Mouse (Mus musculus) subcutaneous adipose tissue, adult 2 months (tissue): ENCODE data around the gene Sox30. TPM values are rescaled to one million over a fixed set of nuclear protein-coding genes. Genes with fewer than 3 reads are reported as not detected.

Source experiments
- polyA plus RNA-seq: library from polyadenylated mRNA; depleted of rRNA; stranded (reverse); fragments of >200 nt; gene quantifications from 2 replicates; pipeline ENCODE4 v1.2.3, GENCODE M21; 2012; ENCODE audit warnings: low replicate concordance; rRNA removed

Gene Sox30
- 0.10 and 0.23 TPM in 2 replicates for polyA plus RNA-seq

GRCm38 (mm10) chr11:45979946-45980892, at the start of gene Sox30:
Sox30 (plus strand) TSS chr11:45980310.

DNA sequence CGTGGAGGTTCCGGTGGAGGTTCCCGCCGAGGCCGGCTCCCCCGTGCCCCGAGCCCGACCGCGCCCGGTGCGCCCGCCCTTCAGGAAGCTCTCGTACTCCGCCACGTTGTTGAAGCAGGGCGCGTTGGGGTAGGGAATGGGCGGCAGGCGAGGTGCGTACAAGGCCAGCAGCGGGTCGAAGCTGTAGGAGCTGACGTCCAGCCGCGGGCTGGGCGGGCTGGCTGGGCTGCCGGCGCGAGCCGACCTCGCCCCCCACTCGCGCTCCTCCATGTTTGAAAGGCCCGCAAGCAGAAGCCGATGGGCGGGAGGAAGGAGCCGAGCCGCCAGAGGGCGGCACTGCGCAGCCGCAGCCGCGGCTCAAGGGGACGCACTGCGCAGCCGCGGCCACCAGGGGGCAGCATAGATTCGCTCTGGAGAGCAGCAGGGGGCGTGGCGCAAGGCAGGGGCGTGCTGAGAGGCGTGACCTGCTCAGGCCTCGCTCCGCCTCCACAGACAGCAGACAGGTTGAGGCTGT, 35.4 kb upstream of the Sox30 start, which contains the start of gene Lsm11:
Gene Lsm11 (minus strand): TSS at position 293 of the 514 bp plus-strand sequence.

GRCm38 (mm10) chr11:45955127-45955627, 24.9 kb upstream of the Sox30 start, which contains the start of gene Thg1l:
Thg1l (minus strand) TSS chr11:45955494.

DNA sequence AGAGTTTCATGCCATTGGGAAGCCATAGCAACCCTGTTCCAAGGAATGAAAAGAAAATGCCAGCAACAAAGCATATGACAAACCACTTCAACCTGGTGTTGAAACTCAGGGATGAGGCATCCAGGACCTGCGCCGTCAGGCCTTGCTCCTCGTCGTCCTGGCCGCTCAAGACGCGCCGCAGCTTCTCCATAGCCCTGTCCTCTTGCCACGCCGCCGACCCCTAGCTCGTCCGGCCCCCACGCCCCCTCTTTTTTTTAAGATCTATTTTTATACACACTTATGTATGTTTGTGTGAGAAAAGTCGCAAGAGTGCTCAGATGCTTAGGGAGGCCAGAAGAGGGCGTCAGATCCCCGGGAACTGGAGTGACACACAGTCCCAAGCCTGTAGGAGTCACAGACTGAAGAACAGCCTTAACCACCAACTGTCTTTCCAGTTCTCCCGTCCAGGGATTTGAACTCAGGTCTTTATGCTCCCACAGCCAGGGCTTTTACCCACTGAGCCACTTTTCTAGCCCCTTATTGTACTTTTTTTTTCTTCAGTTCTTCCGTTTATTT, 72.1 kb downstream of the Sox30 start, which contains the start of gene Gm12166:
Gene Gm12166 (minus strand): TSS at position 217 of the 555 bp plus-strand sequence.

DNA sequence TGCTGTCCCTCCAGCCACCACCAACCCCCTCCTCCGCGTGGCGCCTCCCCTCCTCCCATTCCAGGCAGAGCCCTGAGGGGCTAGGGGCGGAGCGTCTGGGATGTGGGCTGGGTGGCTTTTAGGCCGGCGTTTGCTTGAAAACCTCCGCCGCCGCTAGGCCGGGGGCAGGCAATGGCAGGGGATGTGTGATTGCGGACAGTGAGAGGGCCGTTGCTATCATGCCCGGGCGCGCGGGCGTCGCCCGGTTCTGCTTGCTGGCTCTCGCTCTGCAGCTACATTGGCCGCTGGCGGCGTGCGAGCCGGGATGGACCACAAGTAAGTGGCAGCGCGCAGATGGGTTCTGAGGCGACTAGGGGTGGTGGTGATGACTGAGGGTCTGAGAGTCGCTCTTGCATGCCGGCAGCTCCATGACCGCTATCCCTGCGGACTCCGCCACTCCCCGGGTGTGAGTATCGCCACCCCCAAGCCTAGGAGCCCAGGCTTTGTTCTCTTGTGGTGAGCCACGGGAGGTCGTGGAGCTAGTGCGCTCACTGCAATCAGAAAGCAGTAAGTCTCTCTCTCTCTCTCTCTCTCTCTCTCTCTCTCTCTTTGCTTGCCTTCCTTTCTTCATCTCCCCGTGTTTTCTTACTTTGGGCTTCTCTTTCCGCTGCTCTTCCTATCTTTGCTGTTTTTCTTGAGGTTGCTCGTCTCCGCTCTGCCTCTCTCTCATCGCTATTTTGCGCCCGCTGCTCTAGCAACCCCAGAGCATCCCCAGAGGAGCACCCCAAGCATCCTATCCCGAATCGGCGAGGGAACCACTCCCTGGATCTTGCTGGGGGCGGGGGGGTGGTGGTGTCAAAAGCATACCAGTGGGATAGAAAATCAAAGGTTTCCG, 76.0 kb downstream of the Sox30 start, which contains the start of gene Adam19:
Gene Adam19 (plus strand): TSS at position 97 of the 874 bp plus-strand sequence.

Other genes with a start within 250 kb of the Sox30 start
- 40.1 and 70.6 TPM in 2 replicates for gene Clint1, start 128.3 kb upstream of the Sox30 start, polyA plus RNA-seq
- 2.8 and 5.8 TPM in 2 replicates for gene Lsm11, start 35.4 kb upstream of the Sox30 start, polyA plus RNA-seq
- gene Thg1l, start 24.8 kb upstream of the Sox30 start, polyA plus RNA-seq: 9.7 and 12.6 TPM in 2 replicates
- gene Gm12166, start 72.0 kb downstream of the Sox30 start, polyA plus RNA-seq: 12.8 and 17.6 TPM in 2 replicates
- 16.5 and 30.5 TPM in 2 replicates for gene Adam19, start 75.7 kb downstream of the Sox30 start, polyA plus RNA-seq
- gene Nipal4, start 186.2 kb downstream of the Sox30 start, polyA plus RNA-seq: 0.59 and 3.9 TPM in 2 replicates